Mouse (Mus musculus): Measurements from ENCODE around the gene March8.

GRCm38 (mm10) chr6:116378892-116379291, 41.1 kb downstream of the March8 start:
- TF ChIP-seq POLR2A (IDR thresholded peaks at IDR 0.05; ENCODE audit: borderline replicate concordance, extremely low read depth, insufficient read depth, insufficient read length, poor library complexity, severe bottlenecking), result no peak
- no peak for TF ChIP-seq CTCF (IDR thresholded peaks at IDR 0.05; ENCODE audit: borderline replicate concordance, extremely low read depth, insufficient read depth, insufficient read length)

Measured in brain, embryonic 14.5 days (tissue).